Mouse (Mus musculus): ENCODE data around the gene Amh. TPM values are rescaled to one million over a fixed set of nuclear protein-coding genes. Genes with fewer than 3 reads are reported as not detected.

Gene Amh
- polyA plus RNA-seq, 1 experiment from 2014 or later, result 0.10 TPM

DNA sequence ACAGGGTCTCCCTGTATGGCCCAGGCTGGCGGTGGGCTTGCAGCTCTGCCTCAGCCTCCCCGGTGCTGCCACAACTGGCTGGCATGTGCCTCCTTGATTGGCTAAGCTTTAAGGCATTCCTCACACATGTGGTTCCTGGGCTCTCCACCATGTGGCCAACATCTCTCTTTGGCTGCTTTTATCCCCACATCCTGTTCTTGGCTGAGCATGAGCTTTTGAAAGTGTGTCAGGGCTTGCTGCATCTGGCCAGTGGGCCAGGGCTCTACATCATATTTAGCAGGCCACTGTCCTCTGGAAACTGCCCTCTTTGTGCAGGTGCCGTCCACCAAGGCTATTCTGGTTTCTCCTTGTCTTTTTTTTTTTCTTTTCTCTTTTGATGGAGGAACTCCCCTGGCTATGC is 51.2 kb downstream of the Amh start:
- WGBS, result 64% methylated on average over 3 of the region's 3 CpGs
- Histone ChIP-seq H3K27me3 (no peaks in the 10 kb centered on the region), H3K9me3 (no peaks in the 10 kb centered on the region), H3K4me3 (peak overlapping the region; percentile 94; the same call in 1 of the 2 replicates), H3K4me1 (peaks cover 36% of the 10 kb centered on the region), H3K27ac (replicated peaks) (no peak overlapping the region), H3K4me2 (replicated peaks) (peak overlapping the region; percentile 99), H3K9ac (replicated peaks) (peak overlapping the region; percentile 17; the same call in 1 of the 2 replicates), H3K36me3 (peaks cover 22% of the 10 kb centered on the region)
- ATAC-seq (ENCODE audit: low FRiP score, low read depth), result no peak

DNA sequence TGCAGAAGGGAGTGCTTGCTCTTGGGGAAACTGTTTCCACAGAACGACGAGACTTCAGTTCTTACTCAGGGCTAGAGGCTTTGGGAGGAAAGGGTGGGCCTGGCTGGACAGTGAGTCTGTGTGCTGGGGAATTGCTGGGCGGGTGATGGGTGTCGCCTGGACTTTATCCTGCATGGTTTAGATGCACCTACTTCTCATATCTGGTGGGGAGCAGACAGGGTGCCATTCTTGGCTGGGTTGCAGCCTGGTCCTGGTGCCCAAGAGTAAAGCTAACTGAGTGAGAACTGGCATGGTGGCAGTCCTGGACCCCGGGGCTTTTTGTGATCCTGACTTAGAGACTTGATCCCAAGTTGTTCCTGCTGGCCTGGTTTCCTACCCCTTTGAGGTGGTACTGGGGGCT is 51.9 kb downstream of the Amh start:
- Histone ChIP-seq H3K9ac (replicated peaks) (peak overlapping the region; percentile 37; the same call in 1 of the 2 replicates), H3K36me3 (peaks cover 22% of the 10 kb centered on the region), H3K4me1 (peaks cover 36% of the 10 kb centered on the region), H3K4me2 (replicated peaks) (0 out of 2 replicates have a peak overlapping the region, but pooled peaks have one; percentile 15), H3K9me3 (no peaks in the 10 kb centered on the region), H3K4me3 (0 out of 2 replicates have a peak overlapping the region, but pooled peaks have one; percentile 0), H3K27ac (replicated peaks) (no peak overlapping the region), H3K27me3 (no peaks in the 10 kb centered on the region)
- 87% methylated on average over 5 of the region's 5 CpGs for WGBS
- ATAC-seq (ENCODE audit: low FRiP score, low read depth), result no peak

MicroRNA genes within 50 kb of the gene (microRNA counts, 519-probe panel; counts per million panel counts)
- microRNA mmu-miR-1982, result not detected

Small RNAs within 50 kb of the gene (microRNA-seq; reads per million reads assigned to microRNA genes)
- 3.9 reads per million, percentile 15 among the genes with 10 or more reads in this experiment for gene Mir1982

Other genes starting within 250 kb of the Amh start
- gene Rexo1, start 243.7 kb upstream of the Amh start, polyA plus RNA-seq (2016; fragmentation: Nextera tagmentation; extraction: Ambion mirVana), result 36.5 and 37.3 TPM in 2 replicates
- 6.1 and 6.2 TPM in 2 replicates for gene Klf16, start 227.9 kb upstream of the Amh start, polyA plus RNA-seq (2016; fragmentation: Nextera tagmentation; extraction: Ambion mirVana)
- 104 and 105 TPM in 2 replicates for gene Abhd17a, start 214.9 kb upstream of the Amh start, polyA plus RNA-seq (2016; fragmentation: Nextera tagmentation; extraction: Ambion mirVana)
- 63.1 and 68.4 TPM in 2 replicates for gene Scamp4, start 202.4 kb upstream of the Amh start, polyA plus RNA-seq (2016; fragmentation: Nextera tagmentation; extraction: Ambion mirVana)
- gene Adat3, start 202.4 kb upstream of the Amh start, polyA plus RNA-seq (2016; fragmentation: Nextera tagmentation; extraction: Ambion mirVana), result 7.8 and 8.7 TPM in 2 replicates
- 6.0 and 7.5 TPM in 2 replicates for gene Gm49322, start 199.2 kb upstream of the Amh start, polyA plus RNA-seq (2016; fragmentation: Nextera tagmentation; extraction: Ambion mirVana)
- 180 and 194 TPM in 2 replicates for gene Csnk1g2, start 182.4 kb upstream of the Amh start, polyA plus RNA-seq (2016; fragmentation: Nextera tagmentation; extraction: Ambion mirVana)
- 82.7 and 95.3 TPM in 2 replicates for gene Btbd2, start 148.2 kb upstream of the Amh start, polyA plus RNA-seq (2016; fragmentation: Nextera tagmentation; extraction: Ambion mirVana)
- gene Mknk2, start 127.1 kb upstream of the Amh start, polyA plus RNA-seq (2016; fragmentation: Nextera tagmentation; extraction: Ambion mirVana), result 83.6 and 86.5 TPM in 2 replicates
- gene Mob3a, start 103.3 kb upstream of the Amh start, polyA plus RNA-seq (2016; fragmentation: Nextera tagmentation; extraction: Ambion mirVana), result 60.4 and 67.0 TPM in 2 replicates
- 24.9 and 29.9 TPM in 2 replicates for gene Izumo4, start 103.1 kb upstream of the Amh start, polyA plus RNA-seq (2016; fragmentation: Nextera tagmentation; extraction: Ambion mirVana)
- gene Ap3d1, start 63.0 kb upstream of the Amh start, polyA plus RNA-seq (2016; fragmentation: Nextera tagmentation; extraction: Ambion mirVana), result 94.0 and 99.1 TPM in 2 replicates
- 26.9 and 30.8 TPM in 2 replicates for gene Dot1l, start 50.0 kb upstream of the Amh start, polyA plus RNA-seq (2016; fragmentation: Nextera tagmentation; extraction: Ambion mirVana)
- gene Sf3a2, start 7.0 kb upstream of the Amh start, polyA plus RNA-seq (2016; fragmentation: Nextera tagmentation; extraction: Ambion mirVana), result 68.5 and 70.8 TPM in 2 replicates
- gene Plekhj1, start 6.6 kb upstream of the Amh start, polyA plus RNA-seq (2016; fragmentation: Nextera tagmentation; extraction: Ambion mirVana), result 137 and 148 TPM in 2 replicates
- gene Jsrp1, start 8.3 kb downstream of the Amh start, polyA plus RNA-seq (2016; fragmentation: Nextera tagmentation; extraction: Ambion mirVana), result 0.38 and 0.50 TPM in 2 replicates
- gene Oaz1, start 21.4 kb downstream of the Amh start, polyA plus RNA-seq (2016; fragmentation: Nextera tagmentation; extraction: Ambion mirVana), result 1,390 and 1,564 TPM in 2 replicates
- 0.77 and 1.0 TPM in 2 replicates for gene Lingo3, start 38.8 kb downstream of the Amh start, polyA plus RNA-seq (2016; fragmentation: Nextera tagmentation; extraction: Ambion mirVana)
- 250 and 263 TPM in 2 replicates for gene Lsm7, start 50.0 kb downstream of the Amh start, polyA plus RNA-seq (2016; fragmentation: Nextera tagmentation; extraction: Ambion mirVana)
- 44.6 and 47.1 TPM in 2 replicates for gene Sppl2b, start 50.0 kb downstream of the Amh start, polyA plus RNA-seq (2016; fragmentation: Nextera tagmentation; extraction: Ambion mirVana)
- gene Tmprss9, start 66.6 kb downstream of the Amh start, polyA plus RNA-seq (2016; fragmentation: Nextera tagmentation; extraction: Ambion mirVana), result 0.08 and 0.14 TPM in 2 replicates
- gene Timm13, start 95.7 kb downstream of the Amh start, polyA plus RNA-seq (2016; fragmentation: Nextera tagmentation; extraction: Ambion mirVana), result 305 and 308 TPM in 2 replicates
- gene Lmnb2, start 113.0 kb downstream of the Amh start, polyA plus RNA-seq (2016; fragmentation: Nextera tagmentation; extraction: Ambion mirVana), result 61.7 and 62.0 TPM in 2 replicates
- 8.7 and 11.8 TPM in 2 replicates for gene Gadd45b, start 124.8 kb downstream of the Amh start, polyA plus RNA-seq (2016; fragmentation: Nextera tagmentation; extraction: Ambion mirVana)
- gene Gng7, start 209.7 kb downstream of the Amh start, polyA plus RNA-seq (2016; fragmentation: Nextera tagmentation; extraction: Ambion mirVana), result 8.8 and 9.3 TPM in 2 replicates
- gene Diras1, start 220.4 kb downstream of the Amh start, polyA plus RNA-seq (2016; fragmentation: Nextera tagmentation; extraction: Ambion mirVana), result 11.3 and 13.4 TPM in 2 replicates
- 33.1 and 34.9 TPM in 2 replicates for gene Slc39a3, start 232.2 kb downstream of the Amh start, polyA plus RNA-seq (2016; fragmentation: Nextera tagmentation; extraction: Ambion mirVana)

Measured in midbrain, embryonic 12.5 days (tissue).